Mouse (Mus musculus): Measurements from ENCODE around the gene Exoc6.

GRCm38 (mm10) chr19:37724591-37724990 lies 174.4 kb downstream of the Exoc6 start:
- TF ChIP-seq GATA1 (IDR thresholded peaks at IDR 0.05; ENCODE audit: borderline replicate concordance, low read length) (no peak), FLI1 (IDR thresholded peaks at IDR 0.05; ENCODE audit: low read length) (no peak)
